Comparison of ENCODE assay signal across 8 mouse cellular contexts in the genomic region with DNA sequence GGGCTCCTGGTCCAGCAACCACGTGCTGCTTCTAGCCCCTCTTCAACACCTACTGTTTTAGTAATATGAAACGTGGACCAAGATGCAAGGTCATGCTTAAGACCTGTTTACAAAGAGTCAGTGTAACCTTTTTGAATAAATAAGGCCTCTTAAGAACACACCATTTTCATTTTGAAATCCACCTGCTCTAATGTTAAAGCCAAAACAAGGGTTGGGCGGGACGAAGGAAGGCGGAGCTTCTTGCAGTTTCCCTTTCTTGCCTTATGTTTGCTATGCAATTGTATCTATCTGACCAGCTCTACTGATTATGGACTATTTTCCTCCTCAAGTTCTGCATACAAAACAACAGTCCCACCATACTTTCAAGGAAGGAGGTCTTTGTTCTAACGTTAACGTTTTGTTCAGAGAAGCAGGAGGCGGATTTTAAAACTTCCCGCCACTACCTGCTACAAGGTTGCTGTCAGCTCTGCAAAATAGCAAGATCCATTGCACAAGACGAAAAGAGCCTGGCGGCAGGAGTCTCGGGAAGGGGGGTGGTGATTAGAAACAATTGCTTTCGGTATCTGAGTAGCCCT. TPM values are rescaled to one million over a fixed set of nuclear protein-coding genes. Genes with fewer than 3 reads are reported as not detected.
DNase-seq lines count a peak whose midpoint lies in the region; ATAC-seq lines count a peak whose summit lies in the region.

No protein-coding gene starts in this region.

- no peaks in the 10 kb centered on the region for H3K27me3 ChIP-seq in heart, embryonic 13.5 days (replicated peaks)
- no peaks in the 10 kb centered on the region for H3K27me3 ChIP-seq in megakaryocyte, embryonic 14.5 days (replicated peaks)

- H3K4me3 ChIP-seq in heart, embryonic 13.5 days = peak overlapping the region; percentile 60
- peak overlapping the region; percentile 92 for H3K4me3 ChIP-seq in megakaryocyte, embryonic 14.5 days (replicated peaks)

- H3K4me1 ChIP-seq in heart, embryonic 13.5 days = no peaks in the 10 kb centered on the region
- H3K4me1 ChIP-seq in megakaryocyte, embryonic 14.5 days = no peaks in the 10 kb centered on the region

- peaks cover 7% of the 10 kb centered on the region for H3K36me3 ChIP-seq in heart, embryonic 13.5 days
- peaks cover 9% of the 10 kb centered on the region for H3K36me3 ChIP-seq in megakaryocyte, embryonic 14.5 days (replicated peaks; ENCODE audit: low read length)

- ATAC-seq in heart, embryonic 13.5 days (ENCODE audit: extremely low read depth, insufficient number of reproducible peaks, low FRiP score, low TSS enrichment) = no peak

- WGBS in heart, embryonic 13.5 days = 22% methylated on average over 13 of the region's 13 CpGs

- H3K9ac ChIP-seq in heart, embryonic 13.5 days = peak overlapping the region; percentile 76

- peak overlapping the region; percentile 66 for H3K4me2 ChIP-seq in heart, embryonic 13.5 days

- DNase-seq in spleen, adult 12 weeks (ENCODE audit: low spot score) = peak; percentile 12
- DNase-seq in spleen, postnatal 4 days (ENCODE audit: low spot score in 2 of 2) = no peak
- DNase-seq in c-Kit-positive CD71-positive TER-119-positive erythroid progenitor cells, embryonic 14.5 days (ENCODE audit: low spot score) = peak; percentile 35
- peak; percentile 12 for DNase-seq in kidney, postnatal 14 days
- DNase-seq in thymus, postnatal 10 days (ENCODE audit: low spot score in 2 of 2) = peak; percentile 5 to 6
- no peak for DNase-seq in gastrocnemius, postnatal 25 days

- no peak overlapping the region for H3K27ac ChIP-seq in heart, embryonic 13.5 days (replicated peaks)

- H3K9me3 ChIP-seq in heart, embryonic 13.5 days = no peaks in the 10 kb centered on the region
- no peaks in the 10 kb centered on the region for H3K9me3 ChIP-seq in megakaryocyte, embryonic 14.5 days

RNA-seq across cellular contexts. Expression of gene Hmgn5, which starts 1.5 kb away (rescaled TPM):
- polyA plus RNA-seq in heart, embryonic 13.5 days (2015; fragmentation: Nextera tagmentation; extraction: Ambion mirVana) = 18.9 and 21.2 TPM in 2 replicates
- 1.8 and 20.8 TPM in 2 replicates for polyA plus RNA-seq in megakaryocyte, embryonic 14.5 days (2012; ENCODE audit: insufficient read depth, low replicate concordance)
- total RNA-seq in gastrocnemius, postnatal 25 days (2021) = 1 to 10 TPM; 5.9 to 6.7 TPM

Comparison
In these comparisons a context has a peak if more than half of its experiments do, and no peak if none do; other contexts are left out.
1. DNase-seq: peak in spleen, adult 12 weeks (single experiment), c-Kit-positive CD71-positive TER-119-positive erythroid progenitor cells, embryonic 14.5 days (single experiment), kidney, postnatal 14 days (single experiment) and thymus, postnatal 10 days (2 of 2); none in spleen, postnatal 4 days (0 of 2) and gastrocnemius, postnatal 25 days (single experiment).